Mouse (Mus musculus) neural tube, embryonic 12.5 days (tissue): Measurements from ENCODE around the gene 1700066M21Rik. TPM values are rescaled to one million over a fixed set of nuclear protein-coding genes. Genes with fewer than 3 reads are reported as not detected.

Source experiments
- ATAC-seq: fragments of 200-750 bp; cut with Nextera tagmentation; 2 replicates; pipeline ENCODE4 v1.8.0; 2017; ENCODE audit warnings: low read depth, mild to moderate bottlenecking, moderate TSS enrichment, moderate library complexity; ENCODE audit not compliant: low FRiP score
- H3K27ac ChIP-seq: fragments of 300-500 bp; sonication (generic); 2 replicates; pipeline ENCODE4 v1.5.1; 2016
- H3K27me3 ChIP-seq: fragments of 300-500 bp; sonication (generic); replicated peaks from 2 replicates; pipeline ENCODE4 v1.6.1; 2016; ENCODE audit warnings: mild to moderate bottlenecking
- H3K36me3 ChIP-seq: fragments of 300-500 bp; sonication (generic); 2 replicates; pipeline ENCODE4 v1.6.1; 2016; ENCODE audit warnings: mild to moderate bottlenecking
- H3K4me1 ChIP-seq: fragments of 300-500 bp; sonication (generic); 2 replicates; pipeline ENCODE4 v1.6.1; 2016
- H3K4me2 ChIP-seq: fragments of 300-500 bp; sonication (generic); replicated peaks from 2 replicates; pipeline ENCODE4 v1.6.1; 2016; ENCODE audit warnings: mild to moderate bottlenecking
- H3K4me3 ChIP-seq: fragments of 300-500 bp; sonication (generic); 2 replicates; pipeline ENCODE4 v1.5.1; 2016
- H3K9ac ChIP-seq: fragments of 300-500 bp; sonication (generic); 2 replicates; pipeline ENCODE4 v1.6.1; 2016; ENCODE audit warnings: mild to moderate bottlenecking
- H3K9me3 ChIP-seq: fragments of 300-500 bp; sonication (generic); 2 replicates; pipeline ENCODE4 v1.6.1; 2016; ENCODE audit warnings: mild to moderate bottlenecking
- WGBS: fragments of 180-500 bp; shearing (Covaris S2); methylation state at CpG from one replicate; pipeline ENCODE4 v1.1.7; 2016; 5-methylcytosine and 5-hydroxymethylcytosine counted together
- polyA plus RNA-seq: library from polyadenylated mRNA; unstranded; fragments of >200 nt; fragmentation: Nextera tagmentation; extraction: Ambion mirVana; gene quantifications from 2 replicates; pipeline ENCODE4 v1.2.1, GENCODE M21; 2016

The 1700066M21Rik gene
- polyA plus RNA-seq, 1 experiment from 2014 or later = 13.9 TPM

DNA sequence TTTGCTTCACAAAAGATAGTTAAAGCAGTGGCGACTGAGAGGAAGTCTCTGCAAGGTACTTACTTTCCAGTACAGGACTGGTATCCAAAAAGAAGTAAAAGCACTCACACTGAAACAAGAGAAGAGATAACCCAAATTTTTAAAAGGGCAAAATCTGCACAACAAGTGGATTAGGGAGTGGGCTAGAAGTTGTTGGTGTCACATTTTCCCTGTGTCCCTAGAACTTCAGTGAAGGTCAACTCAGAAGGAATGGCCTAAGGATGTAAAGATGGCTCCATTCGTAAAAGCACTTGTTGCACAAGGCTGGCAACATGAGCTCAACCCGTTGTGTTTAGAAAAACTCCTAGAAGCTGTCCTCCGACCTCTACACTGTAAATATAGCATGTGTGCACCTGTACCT lies 8.3 kb upstream of the 1700066M21Rik start:
- no peaks in the 10 kb centered on the region for H3K9me3 ChIP-seq
- 85% methylated on average over 4 of the region's 4 CpGs for WGBS
- no peaks in the 10 kb centered on the region for H3K27me3 ChIP-seq
- H3K36me3 ChIP-seq = no peaks in the 10 kb centered on the region
- ATAC-seq = no peak
- H3K27ac ChIP-seq = no peak overlapping the region
- H3K4me1 ChIP-seq = no peaks in the 10 kb centered on the region
- no peak overlapping the region for H3K4me2 ChIP-seq
- H3K4me3 ChIP-seq = no peak overlapping the region
- no peak overlapping the region for H3K9ac ChIP-seq

DNA sequence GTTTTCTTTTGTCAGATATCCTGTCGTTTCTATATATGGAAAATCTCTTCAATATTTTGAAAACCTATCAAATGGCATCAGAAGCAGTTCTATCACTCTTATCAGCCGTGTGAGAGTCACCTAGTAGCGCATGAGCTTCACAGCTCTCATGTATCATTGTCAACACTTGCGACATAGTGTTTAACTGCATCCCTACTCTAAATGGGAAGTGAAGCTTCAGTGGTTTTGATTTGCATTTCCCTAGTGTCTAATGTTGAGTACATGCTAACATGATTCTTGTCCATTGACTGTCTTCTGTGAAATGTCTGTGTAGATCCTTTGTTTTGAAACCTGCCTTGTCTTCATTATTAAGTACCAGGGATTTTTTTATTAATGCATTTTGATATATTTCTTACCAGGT lies 7.0 kb upstream of the 1700066M21Rik start:
- Histone ChIP-seq H3K4me3 (no peak overlapping the region), H3K4me1 (no peaks in the 10 kb centered on the region), H3K9ac (no peak overlapping the region), H3K27ac (no peak overlapping the region), H3K36me3 (no peaks in the 10 kb centered on the region), H3K27me3 (no peaks in the 10 kb centered on the region), H3K4me2 (no peak overlapping the region), H3K9me3 (no peaks in the 10 kb centered on the region)
- no peak for ATAC-seq
- 80% methylated on average over 4 of the region's 4 CpGs for WGBS

DNA sequence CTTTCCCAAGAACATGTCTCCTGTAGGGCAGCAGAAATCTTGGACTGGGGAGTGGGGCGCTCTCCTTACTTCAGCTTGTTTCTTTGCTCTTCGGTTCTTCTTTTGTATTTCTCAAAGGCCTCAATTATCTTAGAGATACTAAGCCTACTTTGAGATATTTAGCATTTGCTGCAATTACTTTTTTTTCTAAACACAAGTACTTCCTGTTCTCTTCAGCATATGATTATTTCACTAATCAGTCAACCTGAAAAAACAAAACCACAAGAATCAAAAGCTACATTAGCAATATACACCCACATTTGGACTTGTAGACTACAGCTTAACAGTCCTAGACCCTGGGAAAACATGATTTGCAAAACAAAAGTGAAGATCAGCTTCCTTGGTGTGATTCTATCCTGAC lies 2.1 kb upstream of the 1700066M21Rik start:
- Histone ChIP-seq H3K27ac (no peak overlapping the region), H3K36me3 (no peaks in the 10 kb centered on the region), H3K27me3 (no peaks in the 10 kb centered on the region), H3K9me3 (no peaks in the 10 kb centered on the region), H3K4me1 (no peaks in the 10 kb centered on the region), H3K4me2 (no peak overlapping the region), H3K4me3 (no peak overlapping the region), H3K9ac (no peak overlapping the region)
- WGBS = 98% methylated on average over 2 of the region's 2 CpGs
- ATAC-seq = no peak

DNA sequence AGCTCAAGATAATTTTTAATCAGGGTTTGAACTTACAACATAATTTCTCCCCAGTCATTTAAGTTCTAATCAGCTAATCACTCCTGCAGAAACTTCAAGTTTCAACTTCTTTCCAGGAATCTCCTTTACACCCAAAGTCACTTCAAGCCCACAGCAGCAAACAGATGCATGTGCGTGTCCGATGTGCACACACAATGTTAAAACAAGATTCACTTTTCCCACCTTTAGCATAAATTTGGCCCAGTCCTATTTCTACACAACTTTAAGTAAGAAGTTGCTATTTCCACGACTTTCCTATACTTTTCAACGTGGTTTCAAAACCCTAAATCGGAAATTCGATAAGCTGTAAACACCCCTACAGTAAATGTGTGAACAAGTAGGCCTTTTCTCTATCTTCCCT lies 614 bp upstream of the 1700066M21Rik start:
- no peak for ATAC-seq
- 70% methylated on average over 6 of the region's 6 CpGs for WGBS
- Histone ChIP-seq H3K4me1 (no peaks in the 10 kb centered on the region), H3K9me3 (no peaks in the 10 kb centered on the region), H3K4me3 (no peak overlapping the region), H3K4me2 (peak overlapping the region; percentile 91), H3K27ac (no peak overlapping the region), H3K27me3 (no peaks in the 10 kb centered on the region), H3K36me3 (no peaks in the 10 kb centered on the region), H3K9ac (no peak overlapping the region)

DNA sequence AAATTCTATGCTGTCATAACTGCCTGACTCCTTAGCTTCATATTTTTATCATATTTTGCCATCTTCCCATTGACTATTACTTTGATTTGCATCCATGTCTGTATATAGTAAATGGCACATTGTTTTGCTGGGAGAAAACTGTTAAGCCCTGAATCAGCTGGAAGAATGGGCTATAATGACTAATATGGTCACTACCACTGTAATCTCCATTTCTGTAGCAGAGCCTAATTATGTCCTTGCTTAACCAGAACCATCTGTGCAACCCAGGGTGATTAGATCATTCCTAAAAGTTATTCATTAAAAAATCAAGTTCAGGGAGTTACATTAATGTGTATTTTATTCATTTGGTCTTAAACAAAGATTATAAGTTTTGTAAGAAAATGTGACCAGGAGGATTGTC lies 9.1 kb downstream of the 1700066M21Rik start:
- peaks cover 4% of the 10 kb centered on the region; the same call in 1 of the 2 replicates for H3K36me3 ChIP-seq
- no peak overlapping the region for H3K9ac ChIP-seq
- no peak overlapping the region for H3K4me2 ChIP-seq
- H3K4me3 ChIP-seq = no peak overlapping the region
- no peaks in the 10 kb centered on the region for H3K9me3 ChIP-seq
- ATAC-seq = no peak
- no peak overlapping the region for H3K27ac ChIP-seq
- no peaks in the 10 kb centered on the region for H3K27me3 ChIP-seq
- no peaks in the 10 kb centered on the region for H3K4me1 ChIP-seq

DNA sequence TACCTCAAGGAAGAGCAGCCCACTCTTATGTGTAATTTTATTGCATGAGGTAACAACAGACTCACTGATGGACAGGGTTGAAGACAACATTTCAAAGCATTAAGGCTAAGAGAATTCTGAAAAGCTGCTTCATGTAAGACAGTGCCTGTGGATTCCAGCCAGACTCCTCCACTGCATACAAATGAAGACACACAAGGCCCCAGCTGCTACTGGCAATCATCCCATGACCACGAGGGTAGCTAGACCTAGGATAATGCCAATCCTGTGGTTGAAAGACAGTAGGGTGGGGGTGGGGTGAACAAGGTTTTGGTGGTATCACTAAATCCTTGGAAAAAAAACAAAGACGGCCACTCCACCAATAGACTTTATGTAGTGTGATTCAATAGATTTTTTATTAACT lies 10.5 kb downstream of the 1700066M21Rik start:
- H3K9ac ChIP-seq = no peak overlapping the region
- H3K4me3 ChIP-seq = no peak overlapping the region
- peak; percentile 94 for ATAC-seq
- 61% methylated on average over 2 of the region's 2 CpGs for WGBS
- no peaks in the 10 kb centered on the region for H3K4me1 ChIP-seq
- H3K27me3 ChIP-seq = no peaks in the 10 kb centered on the region
- H3K36me3 ChIP-seq = peaks cover 5% of the 10 kb centered on the region
- no peaks in the 10 kb centered on the region for H3K9me3 ChIP-seq
- H3K27ac ChIP-seq = no peak overlapping the region
- no peak overlapping the region for H3K4me2 ChIP-seq

DNA sequence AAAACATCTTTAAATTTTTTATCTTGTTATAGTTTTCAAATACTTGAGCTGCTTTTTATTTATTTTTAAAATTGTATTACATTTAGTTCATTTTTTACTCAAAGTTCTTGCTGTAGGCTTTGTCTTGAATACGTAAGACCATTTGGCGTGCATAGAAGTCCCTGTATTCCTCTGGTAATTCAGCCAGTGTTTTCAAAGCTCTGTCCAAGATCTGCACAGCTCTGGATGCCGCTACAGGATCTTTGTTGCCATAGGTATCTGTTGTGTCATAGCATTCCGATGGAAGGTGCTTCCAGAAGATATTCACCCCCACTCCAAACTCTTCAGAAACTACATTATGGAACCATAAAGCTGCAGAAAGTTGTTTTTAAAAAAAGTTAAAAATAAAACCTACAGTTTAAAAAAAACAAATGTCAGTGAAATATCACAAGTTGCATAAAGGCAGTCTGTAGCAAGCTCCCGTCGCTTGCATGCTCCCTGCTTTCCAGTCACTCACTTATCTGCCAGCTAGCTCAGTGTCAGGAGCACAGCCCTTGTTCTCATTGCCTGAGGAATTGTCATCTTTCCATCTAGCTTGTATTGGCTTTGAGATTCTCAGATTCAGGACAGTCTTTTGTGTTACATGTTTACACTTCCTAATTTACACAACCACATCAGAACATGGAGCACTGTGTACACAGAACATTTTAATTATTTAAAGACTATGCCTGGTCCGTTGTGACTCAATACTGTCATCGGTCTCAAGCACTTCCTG lies 11.2 kb downstream of the 1700066M21Rik start:
- no peaks in the 10 kb centered on the region for H3K27me3 ChIP-seq
- 0 out of 2 replicates have a peak, but pooled peaks have one; percentile 53 for ATAC-seq
- WGBS = 93% methylated on average over 8 of the region's 8 CpGs
- H3K4me1 ChIP-seq = no peaks in the 10 kb centered on the region
- H3K4me3 ChIP-seq = no peak overlapping the region
- H3K27ac ChIP-seq = no peak overlapping the region
- H3K36me3 ChIP-seq = peaks cover 12% of the 10 kb centered on the region
- no peaks in the 10 kb centered on the region for H3K9me3 ChIP-seq
- no peak overlapping the region for H3K9ac ChIP-seq
- H3K4me2 ChIP-seq = no peak overlapping the region

DNA sequence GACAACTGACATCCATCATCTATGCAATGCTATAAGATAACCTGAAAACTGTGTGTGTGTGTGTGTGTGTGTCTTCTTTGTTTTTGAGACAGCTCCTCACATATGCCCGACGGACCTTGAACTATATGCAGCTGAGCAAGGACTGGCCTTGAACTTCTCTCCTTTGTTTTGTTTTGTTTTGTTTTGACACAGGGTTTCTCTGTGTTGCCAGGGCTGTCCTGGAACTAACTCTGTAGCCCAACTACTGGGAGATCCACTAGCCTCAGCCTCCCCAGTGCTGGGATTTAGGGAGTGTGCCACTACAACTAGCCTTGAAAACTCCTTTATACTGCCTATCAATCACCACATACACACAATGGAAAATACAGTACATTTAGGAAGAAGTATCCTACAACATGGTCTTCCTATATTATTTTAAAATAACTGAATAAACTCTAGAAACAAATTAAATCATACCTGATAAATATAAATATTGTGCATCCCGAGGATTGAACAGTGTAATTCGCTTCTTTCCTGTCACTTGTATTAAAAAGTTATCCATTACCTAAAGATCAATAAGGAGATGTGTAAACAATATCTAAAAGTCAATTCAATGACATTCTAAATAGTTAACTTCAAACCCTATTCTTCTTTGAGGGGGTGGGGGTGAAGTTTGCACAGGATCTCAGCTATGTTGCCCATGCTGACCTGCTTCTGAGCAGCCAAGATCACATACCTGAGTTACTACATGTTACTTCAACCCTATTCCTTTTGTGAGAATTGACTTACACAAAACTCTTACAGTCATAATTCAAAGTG lies 13.8 kb downstream of the 1700066M21Rik start:
- no peaks in the 10 kb centered on the region for H3K9me3 ChIP-seq
- 91% methylated on average over 4 of the region's 4 CpGs for WGBS
- no peak overlapping the region for H3K4me2 ChIP-seq
- no peak overlapping the region for H3K4me3 ChIP-seq
- no peak overlapping the region for H3K9ac ChIP-seq
- H3K27me3 ChIP-seq = no peaks in the 10 kb centered on the region
- H3K4me1 ChIP-seq = no peaks in the 10 kb centered on the region
- H3K36me3 ChIP-seq = peaks cover 17% of the 10 kb centered on the region
- ATAC-seq = no peak
- H3K27ac ChIP-seq = no peak overlapping the region

DNA sequence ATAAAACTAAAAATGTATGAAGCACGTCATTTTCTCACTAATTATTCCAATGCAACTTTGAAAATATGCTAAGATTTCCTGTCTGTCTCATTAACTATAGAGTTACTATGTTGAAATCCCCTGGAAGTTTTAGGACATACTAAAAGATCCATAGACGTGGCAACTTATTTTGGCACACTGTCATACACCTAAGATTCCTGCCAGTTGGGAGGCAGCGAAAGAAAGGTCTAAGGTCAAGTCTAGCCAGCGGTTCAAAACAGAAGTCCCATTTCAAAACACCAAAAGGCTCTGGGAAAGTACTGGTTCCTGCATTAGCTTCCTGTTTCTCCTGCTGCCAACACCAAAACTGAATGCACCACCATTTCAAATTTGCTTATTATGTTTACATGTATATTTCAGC lies 15.0 kb downstream of the 1700066M21Rik start:
- Histone ChIP-seq H3K4me1 (no peaks in the 10 kb centered on the region), H3K9ac (no peak overlapping the region), H3K4me2 (no peak overlapping the region), H3K27me3 (no peaks in the 10 kb centered on the region), H3K36me3 (peaks cover 22% of the 10 kb centered on the region), H3K4me3 (no peak overlapping the region), H3K27ac (no peak overlapping the region), H3K9me3 (no peaks in the 10 kb centered on the region)
- WGBS = 85% methylated on average over 4 of the region's 4 CpGs
- ATAC-seq = no peak

DNA sequence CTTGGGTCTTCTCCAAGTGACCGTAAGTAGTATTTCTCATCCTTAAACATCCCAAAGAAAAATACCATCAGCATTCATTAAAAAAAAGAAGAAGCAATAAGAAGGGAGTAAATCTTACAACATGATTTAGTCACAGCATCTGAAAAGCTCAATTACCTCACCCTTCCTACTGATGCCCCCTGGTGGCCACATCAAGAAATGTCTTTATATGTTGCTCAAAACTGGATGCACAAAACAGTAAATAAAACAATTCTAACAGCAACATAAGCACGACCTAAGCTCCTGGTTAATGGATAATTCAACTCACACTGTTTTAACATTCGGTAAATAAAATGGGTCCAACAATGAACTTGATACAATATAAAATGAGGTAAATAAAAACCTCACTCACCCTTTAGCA lies 16.6 kb downstream of the 1700066M21Rik start:
- Histone ChIP-seq H3K27me3 (no peaks in the 10 kb centered on the region), H3K4me2 (no peak overlapping the region), H3K4me3 (no peak overlapping the region), H3K9ac (no peak overlapping the region), H3K27ac (no peak overlapping the region), H3K36me3 (peaks cover 30% of the 10 kb centered on the region), H3K9me3 (no peaks in the 10 kb centered on the region), H3K4me1 (no peaks in the 10 kb centered on the region)
- no peak for ATAC-seq
- WGBS = 72% methylated on average over 3 of the region's 3 CpGs

DNA sequence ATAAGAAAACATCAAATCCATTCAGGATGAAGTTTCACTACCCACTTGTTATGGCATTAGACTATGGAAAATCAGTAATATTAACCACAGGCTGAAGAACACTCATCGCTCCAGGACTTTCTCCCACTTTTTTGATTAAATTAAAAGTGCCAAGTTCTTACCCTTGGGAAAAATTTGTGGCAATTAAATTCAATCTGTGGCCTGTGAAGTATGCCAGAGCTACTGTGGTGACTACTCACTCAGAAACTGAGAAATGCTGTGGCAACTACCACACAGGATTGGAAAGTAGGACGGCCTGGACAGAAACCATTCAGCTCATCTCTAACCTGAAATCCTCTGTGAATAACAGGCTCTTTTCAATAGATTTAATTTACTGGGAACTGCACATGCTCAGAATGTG lies 22.9 kb downstream of the 1700066M21Rik start:
- Histone ChIP-seq H3K27ac (no peak overlapping the region), H3K9ac (no peak overlapping the region), H3K4me1 (no peaks in the 10 kb centered on the region), H3K9me3 (no peaks in the 10 kb centered on the region), H3K4me2 (no peak overlapping the region), H3K36me3 (peaks cover 15% of the 10 kb centered on the region), H3K27me3 (no peaks in the 10 kb centered on the region), H3K4me3 (no peak overlapping the region)
- no peak for ATAC-seq
- WGBS = 89% methylated on average over 2 of the region's 2 CpGs

DNA sequence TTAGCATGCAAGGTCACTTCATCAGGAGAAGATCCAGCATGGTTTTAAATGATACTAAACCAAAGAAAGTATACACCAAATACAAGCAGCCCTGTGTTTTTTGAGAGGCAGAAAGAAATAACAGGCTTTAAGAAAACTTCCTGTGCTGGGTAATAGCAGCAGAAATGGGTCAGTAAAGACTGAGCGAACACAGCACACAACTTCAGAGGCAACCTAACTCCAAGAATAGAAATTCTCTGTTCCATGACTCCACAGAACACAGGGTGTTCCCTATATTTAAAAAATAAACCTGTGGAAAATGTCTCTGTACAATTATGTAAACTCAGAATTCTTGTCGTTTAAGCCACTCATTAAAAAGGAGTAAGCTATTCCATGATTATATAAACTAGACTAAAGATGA lies 23.5 kb downstream of the 1700066M21Rik start:
- H3K27me3 ChIP-seq = no peaks in the 10 kb centered on the region
- no peaks in the 10 kb centered on the region for H3K4me1 ChIP-seq
- 94% methylated on average over 2 of the region's 2 CpGs for WGBS
- H3K9me3 ChIP-seq = no peaks in the 10 kb centered on the region
- no peak overlapping the region for H3K27ac ChIP-seq
- no peak for ATAC-seq
- H3K9ac ChIP-seq = no peak overlapping the region
- H3K4me3 ChIP-seq = no peak overlapping the region
- H3K36me3 ChIP-seq = peaks cover 13% of the 10 kb centered on the region
- H3K4me2 ChIP-seq = no peak overlapping the region
